Mouse (Mus musculus) midbrain, embryonic 14.5 days (tissue): ENCODE measurements at regions not wholly inside any gene's neighbourhood (a gene's known extent, or its start where the extent isn't known, plus 50 kb on each side); places are given as distances from the start of the nearest gene placed in this dataset.
A peak's percentile ranks its signal among the peaks of the same experiment; 100 is the strongest.

Experiments
- ATAC-seq: fragments of 200-750 bp; cut with Nextera tagmentation; 2 replicates; pipeline ENCODE4 v1.8.0; 2017; ENCODE audit warnings: moderate number of reproducible peaks, moderate library complexity; ENCODE audit not compliant: low FRiP score, low TSS enrichment
- DNase-seq: peaks from one replicate; pipeline ENCODE4 v3.0.0-alpha.2; 2015
- H3K27ac ChIP-seq: fragments of 300-500 bp; sonication (generic); replicated peaks from 2 replicates; pipeline ENCODE4 v1.5.1; 2014; ENCODE audit warnings: mild to moderate bottlenecking, low read depth, low read length, moderate library complexity
- H3K27me3 ChIP-seq: fragments of 300-500 bp; sonication (generic); 2 replicates; pipeline ENCODE4 v1.6.1; 2014; ENCODE audit warnings: low read length, control low read depth, mixed read lengths; ENCODE audit not compliant: control insufficient read depth, insufficient read depth
- H3K36me3 ChIP-seq: fragments of 300-500 bp; sonication (generic); 2 replicates; pipeline ENCODE4 v1.6.1; 2014; ENCODE audit warnings: low read length, control low read depth; ENCODE audit not compliant: control insufficient read depth, insufficient read depth
- H3K4me1 ChIP-seq: fragments of 300-500 bp; sonication (generic); 2 replicates; pipeline ENCODE4 v1.6.1; 2014; ENCODE audit warnings: mild to moderate bottlenecking, antibody characterized with exemption, low read length, control low read depth; ENCODE audit not compliant: control insufficient read depth, insufficient read depth
- H3K4me2 ChIP-seq: fragments of 300-500 bp; sonication (generic); 2 replicates; pipeline ENCODE4 v1.6.1; 2014; ENCODE audit warnings: mild to moderate bottlenecking, low read length, moderate library complexity
- H3K4me3 ChIP-seq: fragments of 300-500 bp; sonication (generic); replicated peaks from 2 replicates; pipeline ENCODE4 v1.5.1; 2014; ENCODE audit warnings: low read depth, low read length
- H3K9ac ChIP-seq: fragments of 300-500 bp; sonication (generic); replicated peaks from 2 replicates; pipeline ENCODE4 v1.6.1; 2014; ENCODE audit warnings: mild to moderate bottlenecking, low read length, moderate library complexity
- H3K9me3 ChIP-seq: fragments of 300-500 bp; sonication (generic); 2 replicates; pipeline ENCODE4 v1.6.1; 2016; ENCODE audit warnings: low read length, control low read depth, mixed read lengths; ENCODE audit not compliant: control insufficient read depth
- WGBS: fragments of 180-500 bp; shearing (Covaris S2); extraction: QIAGEN DNeasy Blood & Tissue Kit; methylation state at CpG from one replicate; pipeline ENCODE4 v1.1.7; 2014; 5-methylcytosine and 5-hydroxymethylcytosine counted together

DNA sequence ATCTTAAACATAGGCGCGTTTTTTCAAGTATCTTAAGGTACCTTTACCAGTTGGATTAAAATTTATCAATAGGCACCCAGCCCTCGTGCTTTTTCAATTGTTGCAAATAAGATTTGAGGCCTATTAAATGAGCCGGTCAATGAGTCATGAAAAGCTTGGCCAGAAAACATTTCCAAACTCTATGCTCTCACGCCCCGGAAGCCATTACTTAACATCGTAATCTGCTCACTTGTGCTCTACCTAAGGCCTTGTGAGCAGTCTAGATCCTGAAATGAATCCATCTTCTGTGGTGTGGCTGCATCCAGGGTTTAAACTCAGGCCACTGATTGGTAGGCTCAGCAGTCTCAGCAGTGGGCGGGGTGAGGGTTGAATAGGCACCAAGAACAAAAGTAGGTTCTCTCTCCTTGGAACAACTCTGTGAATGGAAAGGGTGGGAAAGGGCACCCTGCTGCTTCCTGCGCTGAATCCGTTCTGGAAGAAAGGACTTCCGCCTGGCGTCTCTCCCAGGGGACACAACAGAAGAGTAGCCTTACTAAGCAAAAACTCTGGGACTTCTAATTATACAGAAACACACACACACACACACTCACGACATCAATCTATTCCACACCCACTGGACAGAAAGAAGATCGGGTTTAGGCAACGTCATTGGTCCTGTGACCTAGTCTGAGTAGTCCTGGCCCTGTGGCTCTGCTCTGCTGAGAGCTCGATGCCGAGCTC is 53.4 kb upstream of the Fmnl2 start:
- no peaks in the 10 kb centered on the region for H3K9me3 ChIP-seq
- no peak; the same call in 1 of the 2 replicates for ATAC-seq
- H3K27me3 ChIP-seq, result no peaks in the 10 kb centered on the region
- H3K27ac ChIP-seq, result no peak overlapping the region
- H3K4me2 ChIP-seq, result no peak overlapping the region
- no peak overlapping the region for H3K4me3 ChIP-seq
- peak; percentile 12 for DNase-seq
- H3K4me1 ChIP-seq, result no peaks in the 10 kb centered on the region
- WGBS, result 63% methylated on average over 17 of the region's 17 CpGs
- no peaks in the 10 kb centered on the region for H3K36me3 ChIP-seq
- H3K9ac ChIP-seq, result no peak overlapping the region

DNA sequence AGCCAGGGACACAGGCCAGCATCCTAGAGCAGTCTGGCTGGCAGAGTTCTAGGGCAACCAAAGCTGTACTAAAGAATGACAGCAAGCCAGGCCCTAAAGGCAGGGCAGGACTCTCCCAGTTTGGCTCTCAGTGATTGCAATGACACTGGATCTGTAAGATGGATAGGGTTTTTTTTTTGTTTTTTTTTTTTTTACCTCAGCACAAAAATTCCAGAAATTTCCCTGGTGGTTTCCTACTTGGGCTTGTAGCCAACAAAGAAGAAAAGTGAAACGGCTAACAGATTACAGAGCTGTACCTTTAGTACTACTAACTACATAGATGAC is 52.9 kb upstream of the Fmnl2 start:
- Histone ChIP-seq H3K27ac (no peak overlapping the region), H3K27me3 (no peaks in the 10 kb centered on the region), H3K9me3 (no peaks in the 10 kb centered on the region), H3K36me3 (no peaks in the 10 kb centered on the region), H3K4me1 (no peaks in the 10 kb centered on the region), H3K4me2 (no peak overlapping the region), H3K4me3 (no peak overlapping the region), H3K9ac (no peak overlapping the region)
- WGBS, result 64% methylated on average over 1 of the region's 1 CpGs
- no peak for DNase-seq
- no peak for ATAC-seq

DNA sequence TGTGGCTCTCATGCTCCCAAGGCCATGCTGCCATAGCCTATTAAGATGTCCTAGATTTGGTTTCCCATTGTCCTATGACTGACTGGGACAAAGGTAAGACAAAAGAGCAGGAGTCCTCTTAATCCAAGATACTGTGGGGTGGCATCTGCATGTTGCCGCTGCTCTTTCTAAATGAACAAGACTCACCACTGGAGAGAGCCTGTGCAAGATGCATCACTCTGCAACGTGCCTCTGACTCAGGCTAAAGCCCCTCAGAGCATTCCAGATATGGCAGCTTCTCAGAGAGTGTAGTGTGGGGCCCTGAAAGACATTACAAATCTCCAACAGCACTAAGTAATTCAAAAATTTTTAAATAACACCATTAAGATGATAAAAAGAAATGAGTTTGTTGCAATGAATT is 49.8 kb upstream of the Fmnl2 start:
- 37% methylated on average over 2 of the region's 2 CpGs for WGBS
- ATAC-seq, result no peak
- no peak overlapping the region for H3K27ac ChIP-seq
- H3K9me3 ChIP-seq, result no peaks in the 10 kb centered on the region
- no peaks in the 10 kb centered on the region for H3K27me3 ChIP-seq
- no peaks in the 10 kb centered on the region for H3K4me1 ChIP-seq
- DNase-seq, result no peak
- no peak overlapping the region for H3K9ac ChIP-seq
- H3K4me3 ChIP-seq, result no peak overlapping the region
- H3K4me2 ChIP-seq, result no peak overlapping the region
- H3K36me3 ChIP-seq, result no peaks in the 10 kb centered on the region
